15 mouse cellular contexts compared by ENCODE assay signal in genomic region chr3:65230978-65231377, GRCm38 (mm10).
"Had no signal": no experiment of that assay in that cellular context is flagged by ENCODE, and none has a peak within 500 bp of the region (broad histone marks: within the 10 kb centered on the region; RNA-seq: fewer than 3 reads in every experiment).

No protein-coding gene starts in this region.

- H3K4me3 ChIP-seq: intestine, embryonic 15.5 days; limb, embryonic 15.5 days; liver, embryonic 12.5 days; myocyte; neural tube, embryonic 12.5 days had no signal

- H3K36me3 ChIP-seq: intestine, embryonic 15.5 days; limb, embryonic 15.5 days; liver, embryonic 12.5 days; neural tube, embryonic 12.5 days had no signal

- H3K27ac ChIP-seq: intestine, embryonic 15.5 days; limb, embryonic 15.5 days; liver, embryonic 12.5 days; neural tube, embryonic 12.5 days; stomach, postnatal 0 days had no signal

- H3K4me2 ChIP-seq: intestine, embryonic 15.5 days; limb, embryonic 15.5 days; liver, embryonic 12.5 days; lung, embryonic 14.5 days; neural tube, embryonic 12.5 days had no signal

- ATAC-seq: intestine, embryonic 15.5 days; liver, embryonic 12.5 days had no signal

- H3K4me1 ChIP-seq: intestine, embryonic 15.5 days; limb, embryonic 15.5 days; liver, embryonic 12.5 days; neural tube, embryonic 12.5 days had no signal

- H3K9me3 ChIP-seq: intestine, embryonic 15.5 days; limb, embryonic 15.5 days; liver, embryonic 12.5 days had no signal

- H3K9ac ChIP-seq: intestine, embryonic 15.5 days; limb, embryonic 15.5 days; liver, embryonic 12.5 days; lung, embryonic 14.5 days; neural tube, embryonic 12.5 days had no signal

- H3K27me3 ChIP-seq: intestine, embryonic 15.5 days; limb, embryonic 15.5 days; liver, embryonic 12.5 days; neural tube, embryonic 12.5 days had no signal

- DNase-seq: kidney, adult 18-20 months; kidney, postnatal 10 days; layer of hippocampus, postnatal 36 days; lung, embryonic 14.5 days; lung, postnatal 10 days; lung, postnatal 4 days; right cerebral cortex, adult 18-20 months; right cerebral cortex, postnatal 25 days; thymus, postnatal 4 days had no signal
